Mouse (Mus musculus) thymus, adult 2 months (tissue): ENCODE results near the gene Lrrfip1. TPM values are rescaled to one million over a fixed set of nuclear protein-coding genes. Genes with fewer than 3 reads are reported as not detected.

ENCODE experiments used
- DNase-seq: peaks from one replicate; pipeline ENCODE4 v3.0.0; 2021
- H3K27ac ChIP-seq: fragments of 200-500 bp; 2 replicates; pipeline ENCODE4 v1.5.1; 2012; ENCODE audit warnings: low read length, control low read depth; ENCODE audit not compliant: control insufficient read depth, insufficient read depth
- H3K27me3 ChIP-seq: fragments of 200-500 bp; 2 replicates; pipeline ENCODE4 v1.6.1; 2012; ENCODE audit warnings: mild to moderate bottlenecking, low read length, moderate library complexity, mixed read lengths; ENCODE audit not compliant: control insufficient read depth, insufficient read depth
- H3K36me3 ChIP-seq: fragments of 200-500 bp; 2 replicates; pipeline ENCODE4 v1.6.1; 2012; ENCODE audit warnings: mild to moderate bottlenecking, low read length, moderate library complexity; ENCODE audit not compliant: control insufficient read depth, insufficient read depth
- H3K4me1 ChIP-seq: fragments of 200-500 bp; replicated peaks from 2 replicates; pipeline ENCODE4 v1.6.1; 2012; ENCODE audit warnings: low read length; ENCODE audit not compliant: control insufficient read depth, insufficient read depth
- H3K4me3 ChIP-seq: fragments of 200-500 bp; 2 replicates; pipeline ENCODE4 v1.5.1; 2012; ENCODE audit warnings: mild to moderate bottlenecking, low read length, control low read depth, moderate library complexity; ENCODE audit not compliant: control insufficient read depth, insufficient read depth
- CTCF ChIP-seq: fragments of 200-500 bp; IDR thresholded peaks from 2 replicates; pipeline ENCODE4 v1.5.1; 2012; ENCODE audit warnings: mild to moderate bottlenecking, control low read depth, low read length, moderate library complexity, borderline replicate concordance; ENCODE audit not compliant: control insufficient read depth, poor library complexity, insufficient read depth; ENCODE audit errors: extremely low read depth
- POLR2A ChIP-seq: fragments of 200-500 bp; IDR thresholded peaks from 2 replicates; pipeline ENCODE4 v1.6.1; 2012; ENCODE audit warnings: mild to moderate bottlenecking, low read length, control low read depth, moderate library complexity; ENCODE audit not compliant: control insufficient read depth, poor library complexity, insufficient read depth; ENCODE audit errors: extremely low read depth
- WGBS: fragments of 180-500 bp; shearing (Covaris S2); methylation state at CpG from one replicate; pipeline ENCODE4 v1.1.7; 2018; 5-methylcytosine and 5-hydroxymethylcytosine counted together
- polyA plus RNA-seq: library from polyadenylated mRNA; depleted of rRNA; stranded (reverse); fragments of >200 nt; gene quantifications from 2 replicates; pipeline ENCODE4 v1.2.3, GENCODE M21; 2012

The Lrrfip1 gene
- polyA plus RNA-seq, 1 experiment = 31.8 TPM

DNA sequence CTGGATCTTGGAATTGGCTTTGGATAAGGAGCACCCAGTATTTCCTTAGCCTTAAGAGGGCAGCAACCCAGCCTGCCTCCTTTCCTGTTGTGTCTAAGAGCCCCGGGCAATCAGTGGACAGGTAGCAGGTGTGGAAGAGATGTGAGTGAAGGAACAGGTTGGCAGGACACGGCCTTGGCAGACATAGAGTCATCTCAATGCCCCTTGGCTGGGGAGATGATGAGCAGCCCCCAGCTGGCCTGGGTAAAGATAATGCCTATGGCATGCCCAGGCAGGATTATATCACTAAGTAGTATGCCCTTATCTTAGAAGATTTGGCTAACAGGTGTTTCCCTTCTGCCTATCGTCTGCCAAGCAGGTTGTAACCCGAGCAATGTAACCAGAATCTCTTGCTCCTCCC is 1.4 kb upstream of the Lrrfip1 start:
- WGBS = 65% methylated on average over 4 of the region's 4 CpGs
- Histone ChIP-seq H3K27me3 (peaks cover 13% of the 10 kb centered on the region), H3K36me3 (no peaks in the 10 kb centered on the region), H3K4me1 (no peaks in the 10 kb centered on the region), H3K4me3 (no peak overlapping the region), H3K27ac (no peak overlapping the region)
- TF ChIP-seq POLR2A = no peak
- no peak for TF ChIP-seq CTCF
- no peak for DNase-seq

- no peak for DNase-seq
- Histone ChIP-seq H3K36me3 (no peaks in the 10 kb centered on the region), H3K27me3 (peaks cover 13% of the 10 kb centered on the region), H3K27ac (no peak overlapping the region), H3K4me3 (no peak overlapping the region), H3K4me1 (no peaks in the 10 kb centered on the region)
- TF ChIP-seq CTCF = no peak
- WGBS = 95% methylated on average over 5 of the region's 5 CpGs
Observed at GRCm38 (mm10) chr1:90997641-90998040, 896 bp upstream of the Lrrfip1 start.

- TF ChIP-seq CTCF (no peak), POLR2A (no peak)
- H3K27ac ChIP-seq = no peak overlapping the region
- DNase-seq = no peak
- H3K27me3 ChIP-seq = peaks cover 13% of the 10 kb centered on the region
- WGBS = 3% methylated on average over 41 of the region's 41 CpGs
- no peaks in the 10 kb centered on the region for H3K4me1 ChIP-seq
- peak overlapping the region; percentile 45 for H3K4me3 ChIP-seq
- no peaks in the 10 kb centered on the region for H3K36me3 ChIP-seq
Observed at GRCm38 (mm10) chr1:90998891-90999611, 514 bp downstream of the Lrrfip1 start.

DNA sequence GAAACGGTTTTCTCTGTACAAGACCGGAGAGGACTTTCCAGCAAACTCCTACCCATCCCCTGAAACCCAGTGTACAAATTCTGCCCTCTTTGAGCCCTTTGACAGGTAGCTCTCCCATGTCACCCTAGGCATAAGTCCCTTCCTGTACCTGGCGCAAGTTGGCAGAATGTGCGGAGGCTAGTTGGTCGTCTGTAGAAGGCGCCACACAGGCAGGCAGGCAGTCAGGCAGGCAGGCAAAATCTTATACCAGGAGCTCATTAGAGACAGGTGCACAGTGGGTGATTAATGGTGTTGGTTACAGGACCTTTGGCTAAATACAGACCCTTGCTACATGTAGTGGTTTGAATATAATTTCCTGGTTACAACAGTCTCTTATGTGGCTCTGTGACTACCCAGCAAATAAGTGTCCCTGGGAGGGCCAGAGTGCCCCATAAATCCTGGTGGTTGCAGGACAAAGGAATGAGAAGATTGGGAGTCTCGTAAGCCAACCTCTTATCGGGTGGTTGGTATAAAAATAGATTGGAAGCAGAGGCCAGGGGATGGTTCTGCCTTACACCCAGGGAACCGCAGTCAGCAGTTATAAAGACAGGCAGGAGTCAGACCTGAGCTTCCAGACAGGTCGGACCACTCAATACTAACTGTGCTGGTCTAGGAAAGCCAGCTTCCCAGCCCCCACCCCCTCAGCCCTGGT is 1.5 kb downstream of the Lrrfip1 start:
- no peak overlapping the region for H3K27ac ChIP-seq
- H3K4me3 ChIP-seq = no peak overlapping the region
- H3K36me3 ChIP-seq = no peaks in the 10 kb centered on the region
- peaks cover 13% of the 10 kb centered on the region for H3K27me3 ChIP-seq
- WGBS = 66% methylated on average over 10 of the region's 10 CpGs
- H3K4me1 ChIP-seq = no peaks in the 10 kb centered on the region
- TF ChIP-seq CTCF = no peak
- DNase-seq = no peak

GRCm38 (mm10) chr1:91001101-91001500 is 2.6 kb downstream of the Lrrfip1 start:
- Histone ChIP-seq H3K36me3 (no peaks in the 10 kb centered on the region), H3K27ac (no peak overlapping the region), H3K27me3 (peaks cover 13% of the 10 kb centered on the region), H3K4me1 (no peaks in the 10 kb centered on the region), H3K4me3 (no peak overlapping the region)
- 91% methylated on average over 3 of the region's 3 CpGs for WGBS
- TF ChIP-seq POLR2A (no peak), CTCF (no peak)
- no peak for DNase-seq

DNA sequence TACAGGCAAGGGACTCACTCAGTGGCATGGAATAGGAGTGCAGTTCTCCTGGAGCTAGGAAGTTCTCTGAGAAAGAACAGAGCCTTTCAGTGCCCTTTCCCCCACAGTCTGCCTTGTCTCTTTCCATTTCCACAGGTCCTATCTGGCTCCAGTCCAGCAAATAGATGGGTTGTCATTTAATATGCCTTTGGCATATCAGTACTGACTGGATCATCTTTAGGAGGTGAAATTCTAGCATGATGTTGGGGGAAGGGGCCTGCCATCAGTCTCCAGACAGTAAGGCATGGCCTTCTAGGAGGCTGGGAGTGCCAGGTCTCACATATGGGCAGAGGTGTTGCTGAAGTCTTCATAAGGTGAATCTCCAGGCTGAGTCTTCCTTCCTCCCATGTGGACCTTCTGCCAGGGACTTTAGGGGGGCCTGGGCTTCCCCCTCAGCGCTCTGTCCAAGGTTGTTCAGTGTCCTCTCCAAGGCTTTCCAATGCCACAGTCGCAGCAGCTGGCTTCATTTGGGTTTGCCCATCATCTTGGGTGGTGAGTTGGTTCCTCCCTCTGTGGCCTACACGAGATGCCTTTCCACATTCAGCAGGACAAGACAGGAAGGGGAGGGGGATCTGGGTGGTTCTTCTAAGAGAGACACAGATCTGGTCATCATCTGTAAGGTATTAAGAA is 3.5 kb downstream of the Lrrfip1 start:
- Histone ChIP-seq H3K36me3 (no peaks in the 10 kb centered on the region), H3K4me3 (no peak overlapping the region), H3K4me1 (no peaks in the 10 kb centered on the region), H3K27ac (no peak overlapping the region), H3K27me3 (peaks cover 13% of the 10 kb centered on the region)
- DNase-seq = no peak
- TF ChIP-seq CTCF (no peak), POLR2A (no peak)
- 80% methylated on average over 3 of the region's 3 CpGs for WGBS
